Mouse (Mus musculus) cerebellum, adult 18-20 months (tissue): ENCODE data around the gene Cryz.

Experiments
- DNase-seq, 2 experiments: peaks; one replicate each; pipeline ENCODE4 v3.0.0; 2021

The Cryz gene

DNA sequence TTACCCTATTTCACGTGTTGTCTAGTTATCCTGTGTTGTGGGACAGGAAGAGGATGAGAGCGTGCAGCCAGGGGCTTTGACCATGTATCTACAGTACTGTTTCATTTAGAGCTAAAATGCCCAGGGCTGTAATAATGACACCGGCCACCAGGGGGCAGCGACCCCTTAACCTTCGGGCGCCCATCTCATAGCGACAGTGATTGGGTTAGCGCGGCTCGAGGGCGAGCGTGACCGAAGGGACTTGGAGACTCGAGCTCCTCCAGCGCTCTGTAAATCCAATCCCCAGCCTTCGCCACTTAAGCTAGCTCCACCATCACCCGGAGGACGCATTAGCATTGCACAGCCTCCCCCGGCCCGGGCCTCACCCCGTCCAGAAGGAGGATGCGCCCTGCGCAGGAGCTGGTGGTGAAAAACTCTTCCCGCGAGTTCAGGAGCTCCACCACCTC, at the start of gene Cryz:
Gene Cryz (plus strand): TSS at position 224 of the 446 bp plus-strand sequence.
- DNase-seq: peak; percentile 90 to 95

DNA sequence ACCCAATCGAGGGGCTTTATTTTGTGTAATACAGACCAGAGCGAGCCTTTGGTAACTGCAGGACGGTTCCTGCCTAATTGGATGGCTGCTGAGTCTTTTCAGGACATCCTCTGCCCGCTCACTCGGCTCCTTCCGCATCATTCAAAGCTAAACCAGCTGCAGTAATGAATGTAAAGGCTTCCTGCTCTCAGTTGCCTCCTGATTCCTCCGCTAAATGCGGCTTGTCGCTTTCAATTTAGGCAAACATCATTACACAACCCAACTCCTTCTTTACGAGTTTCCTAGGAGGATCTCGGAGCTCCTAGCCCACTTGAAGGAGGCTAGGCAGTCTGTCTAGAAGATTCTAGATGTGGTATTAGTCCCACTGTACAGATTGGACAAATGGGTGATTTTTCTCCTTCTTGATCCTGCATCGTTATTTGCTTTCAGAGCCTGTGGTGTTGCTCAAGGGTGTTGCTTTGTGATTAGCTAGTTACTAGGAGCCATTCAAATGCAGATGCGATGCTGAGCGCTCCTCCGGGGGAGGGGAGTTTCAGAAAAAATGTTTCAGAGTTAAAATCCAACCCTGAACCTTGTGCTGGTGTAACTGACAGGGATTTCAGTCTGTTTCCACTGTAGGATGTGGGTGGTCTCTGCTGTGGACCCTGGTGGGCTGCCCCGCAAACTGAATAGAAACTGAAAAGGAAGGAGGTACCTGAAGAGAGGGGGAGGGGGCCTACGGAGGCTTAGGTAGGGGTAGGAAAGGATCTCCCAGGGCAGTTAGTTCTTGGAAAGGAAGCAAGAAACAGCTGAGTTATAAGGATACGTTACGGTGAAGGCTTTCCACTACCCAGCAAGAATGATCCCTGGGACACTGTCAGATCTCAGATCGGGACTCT, 48.7 kb upstream of the Cryz start:
- no peak for DNase-seq

DNA sequence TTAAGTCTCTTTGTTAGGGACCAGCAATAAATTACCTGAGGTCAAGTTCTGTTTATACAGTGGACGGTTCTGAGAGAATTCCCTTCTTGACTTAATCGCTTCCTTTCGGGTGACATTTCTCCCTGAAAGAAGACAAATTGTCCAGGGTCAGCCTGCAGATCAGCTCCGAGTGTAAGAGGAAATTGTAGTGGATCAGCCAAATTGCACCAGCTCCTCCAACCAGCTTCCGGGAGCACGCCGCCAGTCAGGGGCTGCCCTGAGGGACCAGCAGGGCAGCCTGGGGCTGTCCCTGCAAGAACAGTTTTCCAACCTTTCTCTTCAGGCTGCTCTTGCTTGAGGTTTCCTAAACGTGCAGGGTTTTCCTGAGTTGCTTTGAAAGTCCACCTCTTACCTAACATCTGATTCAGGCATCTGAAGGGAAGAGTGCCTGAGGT, 47.6 kb upstream of the Cryz start:
- no peak for DNase-seq

DNA sequence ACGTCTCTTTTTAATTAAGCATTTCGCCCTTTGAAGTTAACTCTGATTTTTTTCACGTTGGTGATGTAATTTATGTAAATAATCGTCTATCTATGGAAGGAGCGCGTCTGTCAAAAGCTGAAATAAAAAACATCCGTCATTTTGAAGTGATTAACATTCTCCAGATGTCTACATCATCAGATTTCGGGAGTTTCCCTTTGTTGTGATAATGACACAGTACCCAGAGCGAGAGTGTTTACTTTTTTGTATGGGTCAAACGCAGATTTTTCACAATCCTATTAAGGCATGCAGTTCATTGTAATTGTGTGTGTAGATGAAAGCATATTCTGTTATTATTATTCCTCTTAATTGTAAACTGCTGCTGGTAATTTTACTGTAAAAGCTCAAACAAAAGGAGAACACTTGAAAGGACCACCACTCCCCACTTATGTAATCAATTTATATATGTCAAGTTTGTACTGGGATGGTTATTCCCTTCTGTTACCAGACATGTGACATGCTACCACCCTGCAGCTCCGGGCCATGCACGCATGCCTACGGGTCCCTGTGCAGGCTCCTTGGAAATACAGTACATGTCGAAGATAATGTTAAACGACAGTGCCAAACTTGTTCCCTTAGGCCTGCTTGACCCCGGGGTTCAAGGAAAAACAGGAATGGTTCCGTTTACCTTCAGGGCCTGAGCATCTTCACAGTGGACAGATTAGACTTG, 46.0 kb upstream of the Cryz start:
- no peak for DNase-seq

DNA sequence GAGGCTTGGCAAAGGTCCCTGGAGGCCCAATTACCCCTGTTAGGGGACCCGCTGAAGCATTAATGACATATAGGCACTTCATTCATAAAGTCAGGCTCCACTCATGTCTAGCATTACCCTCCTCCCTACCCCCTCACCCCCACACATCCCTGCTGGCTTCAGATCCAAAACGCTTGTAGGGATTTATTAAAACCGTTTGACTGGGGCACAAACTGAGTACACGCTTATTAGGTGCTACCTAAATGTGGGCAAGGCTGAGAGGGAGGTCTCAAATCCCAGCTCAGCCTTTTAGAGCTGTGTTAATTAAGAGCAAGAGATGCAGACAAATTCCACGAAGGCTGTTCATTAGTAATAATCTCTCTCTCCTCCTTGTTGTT, 45.5 kb upstream of the Cryz start:
- no peak for DNase-seq

DNA sequence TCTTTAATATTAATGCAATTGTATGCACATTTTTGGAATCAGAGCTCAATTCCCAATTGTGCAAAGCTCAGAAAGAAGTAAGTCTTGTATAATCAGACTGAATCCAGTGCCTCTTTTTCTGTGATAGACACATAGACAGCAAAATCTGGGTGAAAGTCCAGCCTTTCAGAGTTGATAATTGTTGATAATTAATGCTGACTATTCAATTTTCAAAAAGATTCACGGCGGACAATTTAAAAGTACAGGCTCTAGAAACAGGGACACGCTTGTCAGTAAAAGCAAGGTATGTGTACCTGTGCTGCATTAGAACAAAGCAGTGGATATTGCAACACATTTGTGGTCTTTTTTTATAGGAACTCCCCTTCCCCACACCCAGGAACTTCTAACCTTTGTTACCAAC, 34.3 kb upstream of the Cryz start:
- DNase-seq: no peak

DNA sequence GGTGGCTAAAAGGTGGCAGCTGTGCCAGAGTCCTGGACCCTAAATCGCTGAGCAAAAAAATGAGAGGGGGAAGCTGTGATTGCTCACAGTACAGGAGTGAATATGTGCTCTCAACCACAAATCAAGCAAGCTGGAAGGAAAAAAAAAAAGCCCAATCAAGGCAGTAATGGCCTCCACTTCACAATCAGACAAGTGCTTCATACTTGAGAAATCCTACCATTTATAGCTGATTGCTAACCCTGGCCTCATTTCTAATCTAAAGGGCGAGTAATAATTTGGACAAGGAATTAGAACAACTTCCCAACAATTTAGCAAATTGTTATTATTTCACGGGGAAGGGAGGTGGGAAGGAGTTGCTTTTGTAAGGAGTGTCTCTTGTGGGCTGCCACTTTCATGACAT, 31.1 kb upstream of the Cryz start:
- DNase-seq: no peak

DNA sequence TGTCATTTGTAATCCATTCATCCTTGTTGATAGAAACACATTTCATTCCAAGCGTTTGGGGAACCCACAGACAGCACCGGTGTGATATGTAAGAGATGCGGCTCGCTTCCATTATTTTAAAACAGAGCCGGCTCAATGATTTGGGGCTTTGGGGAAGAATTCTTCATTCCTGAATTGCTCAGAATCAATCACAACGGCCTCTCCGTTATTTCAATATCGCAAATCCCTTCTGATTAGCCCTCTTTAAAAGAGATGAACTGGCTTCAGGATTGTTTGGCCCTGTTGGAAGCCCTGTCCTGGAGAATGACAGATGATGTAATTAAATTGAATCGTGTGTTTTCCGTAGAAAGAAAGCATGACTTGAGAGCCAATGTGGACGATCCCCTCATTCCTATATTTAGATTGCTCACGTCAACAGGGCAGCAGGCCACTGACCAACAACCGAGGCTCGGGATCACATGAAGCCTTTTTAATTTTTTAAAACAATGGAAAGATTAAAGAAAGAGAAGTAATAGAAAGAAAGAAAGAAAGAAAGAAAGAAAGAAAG, 26.4 kb upstream of the Cryz start:
- DNase-seq: no peak

DNA sequence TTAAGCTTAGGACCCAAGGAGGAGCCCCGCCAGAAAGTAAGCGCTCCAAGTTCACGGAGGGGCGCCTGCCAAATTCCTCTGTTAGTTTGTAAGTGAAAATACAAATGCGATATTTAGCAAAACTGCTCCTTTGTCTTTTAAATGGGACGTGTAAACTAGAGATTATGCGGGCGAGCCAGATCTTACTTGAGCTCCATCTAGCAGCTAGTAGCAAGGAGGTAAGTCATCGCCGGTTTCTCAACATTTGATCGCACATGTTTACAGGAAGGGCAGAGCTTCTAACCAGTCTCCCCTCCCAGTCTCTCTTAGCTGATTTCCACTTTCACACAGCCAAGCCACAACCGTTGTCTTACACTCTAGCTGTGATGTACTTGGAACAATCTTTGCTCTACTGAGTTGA, 25.7 kb upstream of the Cryz start:
- no peak for DNase-seq

DNA sequence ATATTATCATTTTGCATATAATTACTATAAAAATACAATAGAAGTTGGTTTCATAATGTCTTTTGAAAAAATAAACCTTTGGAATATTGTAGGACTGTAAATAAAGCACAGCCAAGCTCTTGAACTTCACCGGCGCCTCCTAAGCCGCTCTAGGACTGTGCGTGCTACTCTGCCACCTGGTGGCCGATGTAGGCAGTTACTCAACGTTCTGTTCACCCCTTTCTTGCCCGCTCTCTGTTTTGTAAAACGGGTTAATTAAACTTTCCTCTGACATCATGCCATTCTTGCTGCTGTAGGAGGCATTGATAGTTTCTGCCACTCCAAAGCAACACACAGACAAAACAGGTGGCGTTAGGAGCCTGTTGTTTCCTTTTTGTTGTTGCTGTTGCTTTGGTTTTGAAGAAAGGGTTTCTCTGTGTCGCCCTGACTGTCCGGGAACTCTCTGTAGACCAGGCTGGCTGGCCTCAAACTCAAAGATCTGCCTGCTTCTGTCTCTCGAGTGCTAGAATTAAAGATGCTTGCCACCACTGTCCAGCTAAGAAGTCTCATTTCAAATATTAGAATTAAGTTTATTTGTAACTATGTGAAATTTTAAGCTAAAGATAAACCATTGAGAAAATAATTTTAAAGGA, 24.1 kb upstream of the Cryz start:
- peak; percentile 63 to 75 for DNase-seq

DNA sequence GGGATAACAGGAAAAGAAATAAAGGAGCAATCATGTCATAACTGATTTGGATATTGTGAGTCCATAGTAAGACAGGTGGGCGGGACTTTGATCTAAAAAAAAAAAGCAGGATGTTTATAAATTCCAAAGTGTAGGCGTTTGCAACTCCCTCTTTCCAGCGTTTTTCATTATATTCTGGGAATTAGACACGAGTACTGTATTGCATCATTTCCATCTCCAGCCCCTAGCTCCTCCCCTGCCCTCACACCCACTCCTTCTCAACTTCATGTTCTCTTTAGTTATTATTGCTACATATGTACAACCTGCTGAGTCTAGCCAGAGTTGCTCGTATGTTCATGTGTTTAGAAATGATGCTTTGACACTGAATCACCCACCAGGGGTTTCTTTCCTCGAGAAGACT, 22.8 kb upstream of the Cryz start:
- DNase-seq: no peak

DNA sequence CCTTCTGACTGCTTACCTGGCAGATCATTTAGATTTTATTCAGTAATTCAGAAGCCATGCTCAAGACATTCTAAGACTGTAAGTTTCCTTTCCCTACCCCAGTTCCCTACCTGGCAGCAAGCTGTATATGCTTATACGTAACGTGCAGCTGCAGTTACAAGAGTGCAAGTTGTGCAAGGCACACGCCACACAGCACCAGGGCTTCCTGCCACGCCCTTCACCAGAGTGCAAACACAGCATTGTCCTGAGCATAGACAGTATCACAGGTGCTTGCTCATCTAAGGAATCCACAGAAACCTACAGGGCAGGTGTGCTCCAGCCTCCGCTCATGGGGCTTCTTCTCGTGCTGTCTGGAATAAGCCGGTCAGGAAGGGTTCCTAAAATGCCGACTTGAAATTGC, 18.6 kb upstream of the Cryz start:
- no peak for DNase-seq

DNA sequence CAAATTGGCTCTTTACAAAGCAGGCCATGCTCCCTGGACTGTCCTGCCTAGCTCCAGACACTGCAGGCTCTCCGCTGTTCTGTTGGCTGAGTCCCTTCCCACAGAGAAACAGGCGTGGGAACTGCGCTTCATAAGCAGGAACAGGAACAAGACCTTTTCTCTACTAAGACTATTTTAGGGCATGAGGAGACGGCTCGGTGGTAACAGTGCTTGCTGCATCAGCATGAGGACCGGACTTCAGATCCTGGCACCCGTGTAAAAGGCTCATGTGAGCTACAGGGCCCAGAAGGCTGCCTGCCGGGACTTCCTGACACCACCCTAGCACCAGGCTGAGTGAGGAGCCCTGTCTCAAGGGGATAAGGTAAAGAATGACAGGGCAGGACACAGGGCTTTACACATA, 12.2 kb upstream of the Cryz start:
- DNase-seq: no peak

DNA sequence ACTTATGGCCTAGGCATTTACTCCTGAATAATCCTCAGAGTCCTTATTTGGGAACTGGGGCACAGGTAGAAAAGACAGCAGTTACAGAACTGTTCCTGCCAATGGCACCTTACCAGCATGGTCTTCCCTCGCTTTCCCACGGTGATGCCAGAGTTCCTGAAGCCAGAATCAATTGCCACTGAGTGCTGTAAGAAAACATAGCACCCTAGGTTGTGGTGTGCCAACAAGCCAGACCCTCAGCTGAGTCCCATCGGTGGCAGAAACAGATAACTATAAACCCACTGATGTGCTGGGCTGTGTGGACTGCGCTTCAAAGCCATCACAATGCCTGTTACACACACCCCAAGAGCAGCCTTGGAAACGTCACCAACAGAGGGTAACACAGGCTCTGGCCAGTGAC, 5.5 kb upstream of the Cryz start:
- no peak for DNase-seq

DNA sequence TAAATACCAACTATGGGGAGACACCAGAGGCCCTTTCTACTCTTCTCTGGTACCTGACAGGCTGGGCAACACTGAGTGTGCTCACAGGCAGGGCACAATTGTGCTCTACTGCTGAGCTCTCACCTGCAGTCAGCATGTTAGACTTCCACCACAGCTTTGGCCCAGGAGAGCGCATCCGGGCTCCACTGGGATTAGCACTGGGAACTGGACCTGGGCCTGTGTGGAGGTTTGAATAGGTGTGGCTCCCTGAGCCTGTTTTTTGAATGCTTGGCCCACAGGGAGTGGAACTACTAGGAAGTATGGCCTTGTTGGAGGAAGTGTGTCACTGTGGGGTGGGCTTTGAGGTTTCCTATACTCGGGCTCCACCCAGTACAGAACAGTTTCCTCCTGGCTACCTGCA, 4.9 kb upstream of the Cryz start:
- DNase-seq: no peak

DNA sequence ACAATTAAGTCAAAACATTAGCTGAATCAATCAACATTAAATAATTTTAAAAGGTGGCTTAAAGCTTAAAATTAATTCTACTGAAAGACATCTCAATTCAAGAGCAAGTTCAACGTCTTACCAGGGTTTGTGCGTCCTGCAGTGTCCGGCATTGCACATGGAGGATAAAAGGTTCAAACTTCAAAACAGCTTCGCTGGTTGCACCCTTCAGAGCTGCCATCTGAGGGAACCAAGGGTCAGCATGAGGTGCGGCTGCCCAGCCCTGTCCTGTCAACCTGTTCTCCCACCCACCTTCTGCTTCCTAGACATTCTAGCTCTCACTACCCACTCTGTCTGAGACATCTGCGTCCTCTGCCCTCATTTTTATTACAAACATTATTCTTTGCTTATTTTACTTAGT, 2.9 kb upstream of the Cryz start:
- DNase-seq: no peak

DNA sequence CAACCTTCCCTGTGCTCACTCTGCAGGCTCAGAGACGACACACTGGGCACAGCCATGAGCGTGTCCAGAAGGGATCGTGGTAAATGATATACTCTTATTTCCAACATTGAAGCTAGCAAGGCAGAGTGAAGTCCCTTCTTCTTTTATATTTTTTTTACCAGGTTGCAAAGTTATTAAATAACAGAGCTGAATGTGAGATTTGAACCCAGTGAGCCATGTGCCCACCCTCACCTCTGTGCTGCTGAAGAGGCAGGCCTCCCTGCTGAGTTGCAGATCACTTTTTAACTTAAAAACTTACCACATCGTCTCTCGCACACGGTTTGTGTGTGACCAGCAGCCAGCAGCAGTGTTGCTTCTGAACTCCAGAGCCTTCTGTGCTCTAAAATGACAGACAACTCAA, 2.4 kb upstream of the Cryz start:
- DNase-seq: no peak

DNA sequence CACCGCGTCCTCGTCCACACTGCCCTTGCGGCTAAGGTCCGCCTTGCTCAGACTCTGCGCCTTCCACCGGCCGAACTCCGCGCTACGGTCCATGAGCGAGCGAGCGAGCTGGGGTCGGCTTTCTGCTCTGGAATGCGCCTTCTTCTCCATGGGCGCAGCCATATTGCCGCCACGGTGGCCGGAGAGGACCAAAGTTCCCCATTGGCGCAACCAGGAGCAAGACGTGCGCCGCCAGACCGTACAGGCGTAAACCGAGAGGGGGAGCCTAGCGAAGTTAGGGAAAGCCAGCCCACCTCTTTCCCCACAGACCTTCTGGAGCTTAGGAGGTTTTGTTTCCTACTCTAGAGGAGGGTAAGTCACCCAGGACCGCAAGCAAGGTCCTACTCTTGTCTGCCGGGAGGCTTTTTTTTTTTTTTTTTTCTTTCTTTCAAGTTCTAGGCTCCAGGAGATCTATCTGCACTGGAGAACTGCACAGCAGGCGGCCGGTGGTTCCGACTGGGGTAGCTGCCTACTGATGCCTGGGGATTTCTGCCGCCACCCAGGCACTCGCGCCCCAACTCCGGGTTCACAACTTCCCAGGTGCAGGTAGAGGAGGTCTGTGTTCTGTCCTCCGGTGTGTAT, 533 bp downstream of the Cryz start, which contains the start of gene Tyw3:
Gene Tyw3 (minus strand): TSS at position 171 of the 621 bp plus-strand sequence.
- peak; percentile 97 to 99 for DNase-seq

DNA sequence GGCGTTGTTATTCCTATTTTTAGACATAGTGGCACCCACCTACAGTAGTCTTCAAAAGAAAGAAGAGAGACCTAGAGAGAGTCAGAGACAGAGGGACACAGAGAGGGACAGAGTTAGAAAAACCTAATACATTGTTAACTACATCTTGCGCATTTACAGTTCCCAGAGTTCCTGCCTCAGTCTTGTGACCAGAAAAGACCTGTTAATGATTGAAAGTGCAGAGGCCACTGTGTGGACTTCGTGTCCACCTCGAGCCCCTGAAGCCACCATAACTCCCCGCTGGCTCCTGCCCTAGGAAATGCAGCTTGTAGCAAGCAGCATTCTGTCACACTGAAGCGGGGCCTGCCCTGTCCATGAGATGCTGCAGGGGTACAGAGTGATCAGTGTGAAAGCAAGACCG, 1.1 kb downstream of the Cryz start:
- peak; percentile 13 to 21 for DNase-seq

DNA sequence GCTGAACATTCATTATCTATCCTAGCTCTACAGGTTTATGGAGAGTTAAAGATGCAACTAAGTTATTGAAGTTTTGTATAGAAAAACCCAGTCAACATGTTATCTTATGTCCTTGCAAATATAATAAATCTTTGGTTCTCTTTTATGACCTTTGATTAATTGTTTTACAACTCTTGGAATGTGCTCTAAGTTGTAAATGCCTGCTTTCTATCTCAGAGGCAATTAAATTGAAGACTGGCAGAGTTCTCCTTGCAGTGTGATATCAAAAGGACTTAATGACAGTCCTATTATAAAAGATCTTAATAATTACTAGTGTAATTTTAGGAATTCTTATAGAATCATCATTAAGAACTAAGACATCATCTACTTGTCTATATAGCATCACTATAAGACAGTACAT, 5.6 kb downstream of the Cryz start:
- no peak for DNase-seq

DNA sequence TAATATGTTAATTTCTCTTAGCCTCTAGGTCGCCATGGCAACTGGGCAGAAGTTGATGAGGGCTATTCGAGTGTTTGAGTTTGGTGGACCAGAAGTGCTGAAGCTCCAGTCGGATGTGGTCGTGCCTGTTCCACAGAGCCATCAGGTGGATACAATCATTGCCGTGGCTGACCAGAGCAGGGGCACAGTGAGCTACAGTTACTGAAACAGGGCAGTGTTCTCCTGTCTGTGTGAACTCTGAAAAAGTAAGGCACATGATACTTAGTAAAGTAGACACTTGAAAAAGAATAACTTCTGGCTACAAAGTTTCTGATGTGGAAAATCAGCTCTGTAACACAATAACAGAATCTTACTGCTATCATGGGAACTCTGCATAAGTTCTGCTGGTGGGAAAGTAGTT, 8.4 kb downstream of the Cryz start:
- no peak for DNase-seq

DNA sequence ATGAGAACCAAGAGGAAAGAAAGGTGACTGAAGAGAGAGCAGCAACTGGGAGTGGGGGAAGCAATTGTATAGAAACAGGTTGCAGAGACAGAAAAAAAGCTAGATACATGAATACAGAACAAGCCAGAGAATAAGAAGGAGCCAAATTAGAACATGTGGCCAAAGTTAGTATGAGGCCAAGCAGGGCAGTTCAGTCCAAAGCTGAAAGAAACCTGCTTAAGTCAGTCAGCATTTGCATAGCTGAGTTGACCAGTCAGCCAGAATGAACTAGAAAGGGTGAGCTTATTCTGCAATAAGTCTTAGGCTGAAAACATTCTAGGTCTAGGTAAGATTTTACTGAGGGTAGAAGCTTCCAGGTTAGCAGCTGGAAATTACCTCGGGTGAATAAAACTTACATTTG, 11.4 kb downstream of the Cryz start:
- no peak for DNase-seq

DNA sequence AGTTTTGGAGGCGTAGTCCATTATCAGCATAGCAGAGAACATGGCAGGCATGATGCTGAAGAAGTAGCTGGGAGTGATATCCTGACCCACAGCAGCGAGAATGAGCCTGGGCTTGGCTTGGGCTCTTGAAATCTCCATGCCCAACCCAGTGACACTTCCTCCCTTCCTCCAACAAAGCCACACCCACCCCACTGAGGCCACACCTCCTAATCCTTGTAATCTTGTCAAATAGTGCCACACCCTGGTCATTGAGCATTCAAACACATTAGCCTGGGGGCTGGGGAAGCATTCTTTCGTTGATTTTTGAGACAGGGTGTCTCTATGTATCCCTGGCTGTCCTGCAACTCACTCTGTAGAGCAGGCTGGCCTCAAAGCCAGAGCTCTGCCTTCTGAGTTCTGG, 15.4 kb downstream of the Cryz start:
- DNase-seq: no peak
